Mouse (Mus musculus) thymus, adult 2 months (tissue): Measurements from ENCODE around the gene Gm19935. TPM values are rescaled to one million over a fixed set of nuclear protein-coding genes. Genes with fewer than 3 reads are reported as not detected.

Source experiments
- DNase-seq: peaks from one replicate; pipeline ENCODE4 v3.0.0; 2021
- H3K27ac ChIP-seq: fragments of 200-500 bp; 2 replicates; pipeline ENCODE4 v1.5.1; 2012; ENCODE audit warnings: low read length, control low read depth; ENCODE audit not compliant: control insufficient read depth, insufficient read depth
- H3K27me3 ChIP-seq: fragments of 200-500 bp; 2 replicates; pipeline ENCODE4 v1.6.1; 2012; ENCODE audit warnings: mild to moderate bottlenecking, low read length, moderate library complexity, mixed read lengths; ENCODE audit not compliant: control insufficient read depth, insufficient read depth
- H3K36me3 ChIP-seq: fragments of 200-500 bp; 2 replicates; pipeline ENCODE4 v1.6.1; 2012; ENCODE audit warnings: mild to moderate bottlenecking, low read length, moderate library complexity; ENCODE audit not compliant: control insufficient read depth, insufficient read depth
- H3K4me1 ChIP-seq: fragments of 200-500 bp; replicated peaks from 2 replicates; pipeline ENCODE4 v1.6.1; 2012; ENCODE audit warnings: low read length; ENCODE audit not compliant: control insufficient read depth, insufficient read depth
- H3K4me3 ChIP-seq: fragments of 200-500 bp; 2 replicates; pipeline ENCODE4 v1.5.1; 2012; ENCODE audit warnings: mild to moderate bottlenecking, low read length, control low read depth, moderate library complexity; ENCODE audit not compliant: control insufficient read depth, insufficient read depth
- CTCF ChIP-seq: fragments of 200-500 bp; IDR thresholded peaks from 2 replicates; pipeline ENCODE4 v1.5.1; 2012; ENCODE audit warnings: mild to moderate bottlenecking, control low read depth, low read length, moderate library complexity, borderline replicate concordance; ENCODE audit not compliant: control insufficient read depth, poor library complexity, insufficient read depth; ENCODE audit errors: extremely low read depth
- POLR2A ChIP-seq: fragments of 200-500 bp; IDR thresholded peaks from 2 replicates; pipeline ENCODE4 v1.6.1; 2012; ENCODE audit warnings: mild to moderate bottlenecking, low read length, control low read depth, moderate library complexity; ENCODE audit not compliant: control insufficient read depth, poor library complexity, insufficient read depth; ENCODE audit errors: extremely low read depth
- WGBS: fragments of 180-500 bp; shearing (Covaris S2); methylation state at CpG from one replicate; pipeline ENCODE4 v1.1.7; 2018; 5-methylcytosine and 5-hydroxymethylcytosine counted together
- polyA plus RNA-seq: library from polyadenylated mRNA; depleted of rRNA; stranded (reverse); fragments of >200 nt; gene quantifications from 2 replicates; pipeline ENCODE4 v1.2.3, GENCODE M21; 2012; rRNA removed

Gm19935 gene
- polyA plus RNA-seq, 1 experiment = 0.34 TPM

DNA sequence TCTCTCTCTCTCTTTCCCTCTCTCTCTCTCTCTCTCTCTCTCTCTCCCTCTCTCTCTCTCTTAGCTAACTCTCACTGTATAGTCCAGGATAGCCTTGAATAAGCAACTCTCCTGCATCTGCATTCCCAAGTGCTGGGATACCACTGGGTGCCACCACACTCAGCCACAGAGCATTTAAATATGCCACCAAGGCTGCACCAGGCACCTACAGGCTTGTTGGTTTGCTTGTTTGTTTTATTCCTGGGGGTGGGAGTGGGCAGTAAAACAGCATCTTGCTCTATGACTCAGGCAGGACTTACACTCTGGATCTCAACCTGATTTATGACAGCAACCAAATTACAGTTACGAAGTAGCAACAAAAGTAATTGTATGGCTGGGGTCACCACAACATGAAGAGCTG lies 25.6 kb downstream of the Gm19935 start:
- H3K27ac ChIP-seq = no peak overlapping the region
- H3K4me1 ChIP-seq = peaks cover 14% of the 10 kb centered on the region
- H3K4me3 ChIP-seq = no peak overlapping the region
- no peak for DNase-seq
- 97% methylated on average over 1 of the region's 1 CpGs for WGBS
- H3K27me3 ChIP-seq = no peaks in the 10 kb centered on the region
- TF ChIP-seq CTCF (no peak), POLR2A (no peak)
- no peaks in the 10 kb centered on the region for H3K36me3 ChIP-seq

DNA sequence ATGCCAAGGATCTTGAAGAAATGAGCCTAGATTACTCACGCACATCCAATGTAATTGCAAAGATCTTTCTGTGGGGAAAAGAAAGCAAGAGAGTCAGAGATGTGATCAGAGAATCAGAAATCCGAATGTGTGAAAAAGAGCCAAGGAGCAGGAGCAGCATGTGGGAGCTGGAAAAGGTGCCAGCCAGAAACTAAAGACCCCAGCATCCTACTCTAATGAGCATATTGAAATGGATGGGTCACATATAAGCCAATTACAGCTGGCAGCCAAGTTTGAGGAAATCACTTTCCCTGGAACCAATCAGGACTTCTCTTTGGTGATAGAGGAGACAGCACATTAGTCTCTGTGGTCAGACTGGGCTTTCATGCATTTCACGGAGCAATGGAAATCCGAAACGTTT lies 47.4 kb downstream of the Gm19935 start:
- Histone ChIP-seq H3K4me3 (no peak overlapping the region), H3K4me1 (no peaks in the 10 kb centered on the region), H3K27ac (no peak overlapping the region), H3K27me3 (no peaks in the 10 kb centered on the region), H3K36me3 (no peaks in the 10 kb centered on the region)
- no peak for DNase-seq
- TF ChIP-seq CTCF = no peak
- TF ChIP-seq POLR2A = no peak
- WGBS = 88% methylated on average over 5 of the region's 5 CpGs

Other genes starting within 250 kb of the Gm19935 start
- gene Chd9, start 11.0 kb upstream of the Gm19935 start, polyA plus RNA-seq = 104 and 127 TPM in 2 replicates